Mouse (Mus musculus) c-Kit-negative CD71-positive TER-119-positive erythroid progenitor cells, embryonic 14.5 days (primary cell): ENCODE results near the gene Arrdc2.

Experiments used
- DNase-seq: peaks from one replicate; pipeline ENCODE4 v3.0.0-alpha.2; 2013; ENCODE audit warnings: low read depth, low spot score

Arrdc2 gene

GRCm38 (mm10) chr8:70808955-70809701, 30.4 kb downstream of the Arrdc2 start:
- DNase-seq: no peak

DNA sequence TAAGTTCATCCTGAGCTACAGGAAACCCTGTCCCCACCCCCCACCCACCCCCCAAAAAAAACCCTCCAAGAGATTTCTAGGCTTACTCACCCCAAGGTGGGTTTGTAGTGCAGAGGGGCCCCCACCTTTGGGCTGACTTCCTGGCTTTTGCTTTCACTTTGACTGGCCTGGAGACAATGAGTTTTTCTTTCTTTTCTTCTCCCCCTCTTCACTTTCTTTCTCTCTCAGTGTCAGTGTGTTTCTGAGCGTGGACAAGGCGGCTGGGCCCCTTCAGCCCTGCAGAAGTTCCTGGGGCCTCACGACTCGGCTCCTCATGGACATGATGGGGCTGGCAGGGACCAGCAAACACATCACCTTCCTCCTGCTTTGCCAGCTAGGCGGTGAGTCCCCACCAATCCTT, 31.3 kb downstream of the Arrdc2 start, which contains the start of gene Il12rb1:
Gene Il12rb1, plus strand, starts transcription at position 211 of the 400 bp plus-strand sequence.
- DNase-seq: no peak

GRCm38 (mm10) chr8:70807304-70807703, 32.2 kb downstream of the Arrdc2 start:
- no peak for DNase-seq

DNA sequence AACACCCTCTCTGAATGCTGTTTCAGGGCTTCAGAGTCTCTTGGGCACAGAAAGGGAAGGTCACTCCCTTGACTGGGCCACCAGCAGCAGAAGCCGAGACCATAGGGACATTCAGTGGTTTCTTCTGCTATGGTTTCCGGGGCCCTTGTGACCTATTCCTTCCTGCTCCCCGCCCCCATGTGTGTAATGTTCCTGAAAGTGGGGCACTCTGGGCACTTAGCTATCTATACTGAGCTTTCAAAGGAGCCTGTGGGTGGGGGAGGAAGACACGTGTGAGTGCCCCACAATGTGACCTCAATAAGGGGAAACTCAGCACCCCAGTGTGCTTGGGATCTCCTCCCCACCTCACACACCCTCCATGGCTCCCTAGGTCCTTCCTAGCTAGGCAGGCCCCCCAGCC, 33.0 kb downstream of the Arrdc2 start:
- DNase-seq: no peak

GRCm38 (mm10) chr8:70804481-70805206, 34.9 kb downstream of the Arrdc2 start, which contains the start of gene Mast3:
Gene Mast3 (minus strand): TSS chr8:70805054.
- DNase-seq: peak; percentile 66

DNA sequence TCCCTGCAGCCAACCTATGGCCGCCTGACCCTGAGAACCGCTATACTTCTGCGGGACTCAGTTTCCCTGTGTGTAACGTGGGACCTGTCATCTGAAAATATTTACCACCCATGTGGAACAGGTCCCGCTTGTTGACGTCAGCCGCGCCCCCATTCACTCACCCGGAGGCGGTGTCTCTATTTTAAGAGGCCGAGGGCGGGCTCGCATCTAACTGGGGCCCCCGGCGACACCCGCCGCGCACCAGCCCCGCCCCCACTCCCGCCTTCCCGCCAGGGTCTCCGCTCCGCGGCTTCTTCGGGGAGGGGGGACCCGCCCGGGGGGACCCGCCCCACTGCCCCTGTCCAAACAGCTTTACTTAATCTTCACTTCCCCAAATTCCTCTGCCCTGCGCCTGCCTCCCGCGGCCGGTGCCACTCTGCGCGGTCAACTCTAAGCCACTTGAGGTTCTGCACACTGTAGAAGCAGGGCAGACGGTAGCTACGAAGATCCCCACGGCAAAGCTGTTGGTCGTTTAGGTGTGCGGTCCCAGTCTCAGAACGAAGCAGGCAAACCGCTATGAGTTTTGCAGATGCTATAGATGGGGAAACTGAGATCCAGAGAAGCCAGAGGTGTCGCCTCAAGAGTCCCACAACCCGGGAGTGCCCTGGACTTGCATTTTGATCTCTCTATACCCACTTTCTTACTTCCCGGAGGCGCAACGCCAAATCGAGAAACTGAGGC, 35.6 kb downstream of the Arrdc2 start:
- no peak for DNase-seq

DNA sequence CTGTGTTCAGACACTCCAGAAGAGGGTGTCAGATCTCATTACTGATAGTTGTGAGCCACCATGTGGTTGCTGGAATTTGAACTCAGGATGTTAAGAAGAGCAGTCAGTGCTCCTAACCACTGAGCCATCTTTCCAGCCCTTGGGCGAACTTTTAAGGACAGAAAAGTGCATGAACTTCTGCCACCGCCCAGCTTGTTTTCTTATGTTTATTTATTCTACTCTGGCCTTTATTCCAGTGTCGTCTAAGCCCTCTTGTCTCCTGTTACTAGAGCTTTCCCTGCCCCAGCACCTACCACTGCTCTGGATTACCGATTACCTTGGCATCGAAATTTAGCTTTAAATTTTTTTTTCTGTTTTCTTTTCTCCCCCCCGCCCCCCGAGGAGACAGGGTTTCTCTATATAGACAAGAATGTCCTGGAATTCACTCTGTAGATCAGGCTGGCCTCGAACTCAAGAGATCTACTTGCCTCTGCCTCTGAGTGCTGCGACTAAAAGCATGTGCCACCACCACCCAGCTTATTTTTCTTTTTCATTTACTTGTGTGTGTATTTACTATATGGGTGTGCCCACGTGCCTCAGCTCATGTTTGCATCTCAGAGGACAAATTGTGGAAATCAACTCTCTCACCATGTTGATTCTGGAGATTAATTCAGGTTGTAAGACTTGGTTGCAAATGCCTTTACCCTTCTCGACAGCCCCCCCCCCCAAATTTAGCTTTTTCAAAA, 36.6 kb downstream of the Arrdc2 start:
- DNase-seq: no peak

DNA sequence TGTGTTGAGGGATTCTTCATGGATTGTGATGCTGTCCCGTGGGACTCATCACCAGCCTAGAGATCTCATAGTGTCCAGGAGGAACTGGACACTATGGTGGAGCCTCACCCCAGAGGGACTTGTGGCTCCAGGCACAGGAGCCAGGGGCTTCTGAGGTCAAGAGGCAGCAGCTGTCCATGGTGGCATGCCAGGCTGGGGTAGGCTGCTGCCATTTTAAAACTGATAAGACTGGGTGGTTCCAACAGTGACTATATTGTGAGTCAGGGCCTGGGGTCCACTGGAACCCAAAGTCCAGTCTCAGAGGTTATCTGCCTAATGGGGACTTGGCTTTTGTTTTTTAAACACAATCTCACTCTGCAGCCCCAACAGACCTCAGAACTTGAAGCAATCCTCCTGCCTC, 37.7 kb downstream of the Arrdc2 start:
- no peak for DNase-seq

DNA sequence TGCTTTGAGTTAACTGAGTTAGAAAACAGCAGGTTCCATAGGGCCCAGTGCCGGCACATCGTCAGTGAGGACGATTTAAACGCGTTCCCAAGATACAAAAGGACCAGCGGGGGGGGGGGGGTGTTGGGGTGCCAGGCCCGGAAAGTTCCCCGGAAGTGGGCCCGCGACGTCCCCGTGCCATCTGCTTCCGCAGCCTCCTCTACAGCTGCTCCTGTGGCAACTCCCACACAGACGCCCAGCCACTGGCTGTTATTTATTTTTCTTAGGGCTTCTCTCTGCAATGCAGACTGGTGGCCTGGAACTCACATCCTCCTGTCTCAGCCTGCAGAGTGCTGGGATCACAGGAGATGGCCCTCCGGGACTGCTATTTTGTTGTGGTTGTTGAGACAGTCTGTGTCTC, 38.4 kb downstream of the Arrdc2 start:
- no peak for DNase-seq

GRCm38 (mm10) chr8:70800648-70801047, 38.9 kb downstream of the Arrdc2 start:
- DNase-seq: no peak

- no peak for DNase-seq
Measured at GRCm38 (mm10) chr8:70798281-70798680, 41.2 kb downstream of the Arrdc2 start.

DNA sequence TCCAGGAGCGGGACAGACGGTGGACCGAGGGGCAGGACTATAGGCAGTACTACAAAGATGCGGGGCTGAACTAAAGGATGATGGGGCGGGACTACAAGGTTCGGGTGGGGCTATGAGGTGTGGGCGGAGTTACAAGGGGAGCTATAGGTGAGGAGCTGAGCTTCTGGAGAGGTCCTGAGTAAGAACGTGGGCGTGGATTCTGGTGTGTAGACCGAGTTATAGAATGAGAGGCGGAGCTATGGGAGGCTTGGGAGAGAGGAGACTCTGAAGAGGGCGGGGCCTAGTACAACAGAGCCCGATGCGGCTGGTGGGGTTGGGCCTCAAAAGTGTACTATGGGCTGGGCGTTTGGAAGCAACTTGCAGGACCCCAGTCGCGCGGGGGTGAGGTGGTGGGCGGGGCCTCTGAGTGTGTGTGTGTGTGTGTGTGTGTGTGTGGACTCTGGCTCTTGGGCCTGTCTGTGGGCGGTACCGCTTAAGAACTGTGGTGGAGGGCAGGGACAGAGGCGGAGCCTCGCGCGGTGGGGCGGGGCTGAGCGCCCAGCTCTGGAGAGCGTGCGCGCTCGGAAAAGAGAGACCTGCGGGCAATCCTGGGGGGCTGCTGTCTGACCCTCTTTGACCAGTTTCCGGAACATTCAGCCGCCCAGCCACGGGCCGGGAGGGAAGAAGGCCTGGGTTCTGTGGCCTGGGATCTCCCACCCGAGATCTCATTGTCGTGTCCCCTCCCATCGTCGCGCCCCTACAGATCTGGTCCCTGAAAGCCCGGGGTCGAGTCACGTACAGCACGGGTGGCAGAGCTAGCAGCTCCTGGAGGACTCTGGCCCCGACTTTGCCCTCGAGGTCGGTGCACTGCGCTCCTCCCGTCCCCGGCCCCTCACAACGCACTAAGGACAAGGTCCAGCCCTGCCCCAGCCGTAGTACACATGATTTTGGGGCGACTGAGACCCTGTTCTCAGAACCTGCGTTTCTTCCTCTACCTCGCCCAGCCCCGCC, 42.1 kb downstream of the Arrdc2 start:
- DNase-seq: peak; percentile 81

DNA sequence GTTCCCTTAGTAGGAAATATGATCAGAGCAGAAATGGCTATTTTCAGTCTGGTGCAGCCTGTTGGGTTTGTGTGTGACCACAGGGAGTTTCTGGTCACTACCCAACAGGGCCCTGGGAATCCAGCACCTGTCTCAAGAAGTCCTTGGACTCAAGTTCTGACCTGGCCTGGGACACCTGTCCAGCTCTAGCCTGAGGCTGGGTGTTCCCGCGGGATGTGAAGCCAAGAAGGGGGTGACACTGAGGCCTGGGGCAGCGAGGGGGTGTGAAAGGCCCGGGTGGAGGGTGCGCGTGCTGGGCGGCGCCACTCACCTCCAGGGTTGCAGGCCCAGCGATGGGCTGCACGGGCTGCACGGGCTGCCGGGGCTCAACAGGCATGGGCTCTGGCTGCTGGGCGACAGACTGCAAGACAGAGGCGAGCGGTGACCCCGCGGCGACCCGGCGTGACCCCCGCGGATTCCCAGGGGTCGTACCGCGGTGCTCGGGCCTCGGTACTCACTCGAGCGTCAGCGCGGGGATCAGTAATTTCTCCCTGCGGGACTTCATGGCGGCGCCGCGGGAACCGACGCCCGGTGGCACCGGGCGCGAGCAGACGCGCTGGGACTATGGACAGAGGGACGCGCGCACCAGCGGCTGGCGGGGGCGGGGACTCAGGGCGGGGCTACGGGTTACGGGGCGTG, 43.0 kb downstream of the Arrdc2 start:
- DNase-seq: no peak

- no peak for DNase-seq
Measured at GRCm38 (mm10) chr8:70795370-70795769, 44.1 kb downstream of the Arrdc2 start.

DNA sequence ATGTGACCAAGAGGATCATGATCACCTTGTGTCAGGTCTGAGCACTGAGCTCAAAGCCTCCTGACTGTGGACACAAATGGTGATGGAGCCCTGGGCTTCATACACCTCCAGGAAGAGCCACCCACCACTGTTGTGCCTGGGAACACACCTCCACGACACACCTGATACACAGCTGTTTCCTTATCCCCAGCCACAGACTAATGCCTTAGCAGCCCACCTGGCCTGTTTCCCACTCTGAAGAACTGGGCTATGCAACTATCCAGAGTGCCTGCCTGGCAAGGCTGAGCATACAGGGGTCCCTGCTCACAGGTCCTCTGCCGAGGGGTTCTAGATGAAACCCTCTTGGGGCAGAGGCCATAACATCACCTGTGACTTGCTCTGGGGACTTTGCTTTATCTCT, 45.3 kb downstream of the Arrdc2 start:
- no peak for DNase-seq

DNA sequence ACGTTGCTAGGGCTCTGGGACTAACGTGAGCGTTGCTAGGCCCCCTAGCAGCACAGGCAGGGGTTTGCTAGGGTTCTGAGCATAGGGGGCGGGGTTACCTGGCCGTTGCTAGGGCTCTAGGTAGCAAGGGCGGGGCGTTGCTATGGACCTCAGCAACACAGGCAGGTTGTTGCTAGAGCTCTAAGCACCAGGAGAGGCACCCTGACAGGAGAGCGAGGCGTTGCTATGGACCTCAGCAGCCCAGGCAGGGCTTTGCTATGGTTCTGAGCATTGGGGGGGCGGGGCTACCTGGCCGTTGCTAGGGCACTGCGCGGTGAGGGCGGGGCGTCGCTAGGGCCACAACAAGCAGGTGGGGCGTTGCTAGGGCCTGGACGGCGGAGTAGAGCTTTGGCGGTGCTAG, 46.8 kb downstream of the Arrdc2 start:
- peak; percentile 62 for DNase-seq

- DNase-seq: peak; percentile 71
Measured at GRCm38 (mm10) chr8:70791975-70792691, 47.4 kb downstream of the Arrdc2 start.

DNA sequence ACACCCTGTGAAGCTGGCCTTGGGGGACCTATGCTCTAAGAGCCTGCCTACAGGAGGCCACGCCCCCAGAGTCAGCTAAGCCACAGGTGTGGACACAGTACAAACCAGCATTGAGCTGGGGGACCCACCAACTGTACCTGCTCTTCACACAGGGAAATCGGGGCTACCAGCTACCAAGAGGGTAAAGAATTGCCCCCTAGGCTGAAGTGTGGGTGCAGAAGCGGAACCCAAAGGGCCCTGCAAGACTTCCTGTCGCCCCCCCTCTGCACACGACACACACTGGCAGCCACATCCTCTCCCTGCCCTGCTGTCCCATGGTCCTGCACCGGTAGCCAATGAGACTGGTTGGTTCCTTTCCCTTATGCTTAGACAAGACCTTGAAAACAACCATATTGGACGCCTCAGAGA, 48.2 kb downstream of the Arrdc2 start:
- no peak for DNase-seq

DNA sequence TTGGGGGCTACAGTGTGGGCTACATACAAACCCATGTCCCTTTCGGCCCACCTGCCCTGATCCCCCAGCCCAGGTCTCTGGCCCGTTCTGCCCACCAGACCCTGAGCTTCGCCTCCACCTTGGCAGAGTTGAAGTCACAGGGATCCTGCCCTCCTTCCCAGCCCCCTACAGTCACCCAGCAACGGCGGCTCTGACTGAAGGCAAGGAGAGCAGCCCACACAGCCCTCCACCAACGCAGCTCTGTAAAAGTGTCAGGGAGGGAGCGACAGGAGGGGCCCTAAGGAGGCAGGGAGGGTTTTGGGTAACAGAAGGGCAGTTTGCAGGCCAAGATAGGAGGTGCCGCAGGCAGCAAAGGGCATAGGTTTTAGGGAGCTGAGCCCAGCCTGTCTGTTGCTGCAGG, 48.7 kb downstream of the Arrdc2 start:
- no peak for DNase-seq
